Mouse (Mus musculus) gastrocnemius, postnatal 4 days (tissue): ENCODE measurements around the gene Selenov. TPM values are rescaled to one million over a fixed set of nuclear protein-coding genes. Genes with fewer than 3 reads are reported as not detected.

Experiments
- DNase-seq, 2 experiments: peaks; one replicate each; pipeline ENCODE4 v3.0.0; 2021 to 2022; ENCODE audit warnings: low spot score in 2 of 2, mixed read lengths in 2 of 2
- long read RNA-seq, 2 experiments: library from polyadenylated mRNA; stranded (forward); transcript quantifications; one replicate each; pipeline ENCODE4 v2.0.0; 2021
- total RNA-seq, 2 experiments: library from RNA; stranded (reverse); gene quantifications; 2 replicates each; pipeline ENCODE4 v1.2.3; 2021

Selenov gene
- not detected for total RNA-seq
- long read RNA-seq, experiment 1 = 0 reads
- long read RNA-seq, experiment 2 = 0 reads

- DNase-seq = peak in 1 of 2 experiments; percentile 29
These were observed at the start of gene Selenov for GRCm38 (mm10) chr7:28290638-28291590. Gene Selenov (minus strand): TSS chr7:28291186.

- peak; percentile 34 to 67 for DNase-seq
These were observed 48.4 kb upstream of the Selenov start for GRCm38 (mm10) chr7:28339213-28339917.

GRCm38 (mm10) chr7:28338108-28338998 lies 47.4 kb upstream of the Selenov start, which contains the start of gene Supt5:
Gene Supt5 (minus strand): TSS chr7:28338746.
- DNase-seq = peak; percentile 90 to 97

GRCm38 (mm10) chr7:28335471-28335870 lies 44.5 kb upstream of the Selenov start:
- DNase-seq = no peak

- no peak for DNase-seq
These were observed 43.5 kb upstream of the Selenov start for GRCm38 (mm10) chr7:28334534-28334933.

GRCm38 (mm10) chr7:28328260-28328659 lies 37.3 kb upstream of the Selenov start:
- no peak for DNase-seq

GRCm38 (mm10) chr7:28326457-28326856 lies 35.5 kb upstream of the Selenov start:
- no peak for DNase-seq

- DNase-seq = no peak
These were observed 34.3 kb upstream of the Selenov start for GRCm38 (mm10) chr7:28325293-28325692.

GRCm38 (mm10) chr7:28321974-28322720 lies 31.2 kb upstream of the Selenov start:
- DNase-seq = no peak

- DNase-seq = no peak
These were observed 27.7 kb upstream of the Selenov start for GRCm38 (mm10) chr7:28318714-28319113.

GRCm38 (mm10) chr7:28318036-28318435 lies 27.1 kb upstream of the Selenov start:
- DNase-seq = no peak

- peak; percentile 97 to 99 for DNase-seq
These were observed 21.0 kb upstream of the Selenov start, which contains the start of gene Timm50 for GRCm38 (mm10) chr7:28311926-28312543. Gene Timm50 (minus strand): TSS chr7:28312072.

GRCm38 (mm10) chr7:28311151-28311925 lies 20.4 kb upstream of the Selenov start:
- no peak for DNase-seq

GRCm38 (mm10) chr7:28309737-28310136 lies 18.8 kb upstream of the Selenov start:
- DNase-seq = no peak

- no peak for DNase-seq
These were observed 15.2 kb upstream of the Selenov start for GRCm38 (mm10) chr7:28306216-28306615.

- no peak for DNase-seq
These were observed 14.7 kb upstream of the Selenov start for GRCm38 (mm10) chr7:28305641-28306040.

- DNase-seq = peak in 1 of 2 experiments; percentile 59
These were observed 10.8 kb upstream of the Selenov start, which contains the start of gene Dll3 for GRCm38 (mm10) chr7:28301616-28302433. Gene Dll3 (minus strand): TSS chr7:28302238.
